Mouse (Mus musculus) ovary, postnatal 36 days (tissue): ENCODE data around the gene Pcnx2.

Experiments
- DNase-seq: peaks from one replicate; pipeline ENCODE4 v3.0.0; 2022; ENCODE audit warnings: low spot score, mixed read lengths

The Pcnx2 gene

GRCm38 (mm10) chr8:125711514-125711913 lies 186.6 kb downstream of the Pcnx2 start:
- DNase-seq, result no peak

GRCm38 (mm10) chr8:125709171-125709570 lies 188.9 kb downstream of the Pcnx2 start:
- no peak for DNase-seq

- no peak for DNase-seq
Measured at GRCm38 (mm10) chr8:125705816-125706215, 192.3 kb downstream of the Pcnx2 start.

- DNase-seq, result no peak
Measured at GRCm38 (mm10) chr8:125704434-125704833, 193.7 kb downstream of the Pcnx2 start.

- DNase-seq, result no peak
Measured at GRCm38 (mm10) chr8:125702868-125703473, 195.1 kb downstream of the Pcnx2 start.
